8 mouse cellular contexts compared by ENCODE assay signal in the genomic region with DNA sequence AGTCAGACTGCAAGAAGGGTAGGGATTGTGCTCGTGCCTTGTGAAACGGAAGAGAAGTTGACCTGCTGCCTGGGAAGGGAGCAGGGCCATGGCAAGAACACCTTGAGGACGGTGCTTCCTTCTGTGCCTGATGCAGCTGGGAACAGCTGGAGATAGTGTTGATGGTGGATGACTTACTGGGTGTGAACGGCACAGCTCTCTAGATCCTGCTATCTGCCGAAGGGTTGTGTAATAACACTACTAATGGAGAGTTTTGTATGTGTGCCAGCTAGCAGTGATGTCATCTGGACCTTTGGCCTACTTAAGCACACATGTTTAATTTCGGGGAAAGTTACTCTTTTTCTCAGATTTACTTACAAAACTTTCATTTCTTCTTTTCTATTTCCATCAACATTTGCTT. TPM values are rescaled to one million over a fixed set of nuclear protein-coding genes. Genes with fewer than 3 reads are reported as not detected.
DNase-seq lines count a peak whose midpoint lies in the region; ATAC-seq and TF ChIP-seq lines count a peak whose summit lies in the region.

No protein-coding gene starts in this region.

- H3K4me3 ChIP-seq in liver, embryonic 16.5 days (ENCODE audit: low read depth, low read length): no peak overlapping the region
- no peak overlapping the region for H3K4me3 ChIP-seq in cerebellum, adult 2 months (replicated peaks; ENCODE audit: insufficient read depth, low read depth, low read length)

- peak overlapping the region; percentile 2; the same call in 1 of the 2 replicates for H3K4me2 ChIP-seq in liver, embryonic 16.5 days (ENCODE audit: low read depth, low read length)

- WGBS in liver, embryonic 16.5 days (ENCODE audit: insufficient replicate concordance): 35% methylated on average over 6 of the region's 6 CpGs
- 63% methylated on average over 6 of the region's 6 CpGs for WGBS in cerebellum, adult 2 months

- peak overlapping the region; percentile 39 for H3K27ac ChIP-seq in liver, embryonic 16.5 days (ENCODE audit: low read length)
- no peak overlapping the region for H3K27ac ChIP-seq in cerebellum, adult 2 months (ENCODE audit: insufficient read depth, low read length)

- no peak overlapping the region for H3K9ac ChIP-seq in liver, embryonic 16.5 days (ENCODE audit: low read depth, low read length)

- no peaks in the 10 kb centered on the region for H3K36me3 ChIP-seq in liver, embryonic 16.5 days (ENCODE audit: control insufficient read depth, insufficient read depth)

- H3K27me3 ChIP-seq in liver, embryonic 16.5 days (ENCODE audit: control insufficient read depth, insufficient read depth, low read depth, low read length): no peaks in the 10 kb centered on the region
- H3K27me3 ChIP-seq in cerebellum, adult 2 months (ENCODE audit: control insufficient read depth, insufficient read depth, low read length): no peaks in the 10 kb centered on the region

- H3K9me3 ChIP-seq in liver, embryonic 16.5 days (replicated peaks; ENCODE audit: control insufficient read depth, low read length): no peaks in the 10 kb centered on the region

- H3K4me1 ChIP-seq in liver, embryonic 16.5 days (ENCODE audit: control insufficient read depth, low read depth, low read length): peaks cover 39% of the 10 kb centered on the region
- H3K4me1 ChIP-seq in cerebellum, adult 2 months (ENCODE audit: control insufficient read depth, insufficient read depth, low read length): no peaks in the 10 kb centered on the region

- TF ChIP-seq POLR2A in cerebellum, adult 2 months (IDR thresholded peaks at IDR 0.05; ENCODE audit: borderline replicate concordance, insufficient read depth, low read length): no peak

- TF ChIP-seq CTCF in cerebellum, adult 2 months (IDR thresholded peaks at IDR 0.05; ENCODE audit: borderline replicate concordance, insufficient read depth, low read depth, low read length): no peak

- ATAC-seq in liver, embryonic 16.5 days (ENCODE audit: low read depth): no peak

- DNase-seq in urinary bladder, postnatal 36 days (ENCODE audit: low spot score in 2 of 2): peak; percentile 26 to 74
- no peak for DNase-seq in urinary bladder, postnatal 10 days (ENCODE audit: low spot score)
- DNase-seq in heart, adult 8-10 months (ENCODE audit: low spot score): peak; percentile 77
- no peak for DNase-seq in left cerebral cortex, adult 11 months (ENCODE audit: low spot score)
- DNase-seq in cerebellum, adult 2 months: no peak
- DNase-seq in right cerebral cortex, postnatal 14 days: no peak
- DNase-seq in cerebellum, postnatal 14 days: no peak

RNA-seq across cellular contexts. Expression of gene Sdccag8, which starts 4.3 kb away (rescaled TPM):
- 1 to 10 TPM; 3.4 to 5.7 (median 4.1) TPM for total RNA-seq in heart, adult 8-10 months (2022)
- 4.9 and 5.2 TPM in 2 replicates for polyA plus RNA-seq in liver, embryonic 16.5 days (2015; fragmentation: Nextera tagmentation; extraction: Ambion mirVana)
- polyA plus RNA-seq in cerebellum, adult 2 months (2012; rRNA removed): 11.7 and 12.8 TPM in 2 replicates

RNA-seq across cellular contexts. Expression of gene Cep170, which starts 4.9 kb away (rescaled TPM):
- total RNA-seq in heart, adult 8-10 months (2022): 10 to 100 TPM; 16.7 to 22.9 (median 20.5) TPM
- polyA plus RNA-seq in liver, embryonic 16.5 days (2015; fragmentation: Nextera tagmentation; extraction: Ambion mirVana): 4.5 and 6.4 TPM in 2 replicates
- 69.6 and 76.1 TPM in 2 replicates for polyA plus RNA-seq in cerebellum, adult 2 months (2012; rRNA removed)

Comparison
In these comparisons a context has a peak if more than half of its experiments do, and no peak if none do; other contexts are left out.
1. DNase-seq: peak in urinary bladder, postnatal 36 days (2 of 2) and heart, adult 8-10 months (single experiment); none in urinary bladder, postnatal 10 days (single experiment), left cerebral cortex, adult 11 months (single experiment), cerebellum, adult 2 months (0 of 2), right cerebral cortex, postnatal 14 days (single experiment) and cerebellum, postnatal 14 days (0 of 2).